Mouse (Mus musculus): ENCODE measurements around the gene Actl9.
A peak's percentile ranks its signal among the peaks of the same experiment; 100 is the strongest.

The Actl9 gene

GRCm38 (mm10) chr17:33432019-33432946 is at the start of gene Actl9:
TSS of gene Actl9 (plus strand) at chr17:33432896.
- no peak for DNase-seq

GRCm38 (mm10) chr17:33385705-33386104 is 47.0 kb upstream of the Actl9 start:
- no peak for DNase-seq

- DNase-seq, result no peak
These were observed 40.4 kb upstream of the Actl9 start for GRCm38 (mm10) chr17:33392271-33392670.

GRCm38 (mm10) chr17:33394182-33395034 is 38.3 kb upstream of the Actl9 start, which contains the start of gene Zfp101:
TSS of gene Zfp101 (minus strand) at chr17:33394641.
- DNase-seq, result peak; percentile 94 to 95

- peak; percentile 75 to 89 for DNase-seq
These were observed 6.5 kb downstream of the Actl9 start for GRCm38 (mm10) chr17:33439148-33439547.

GRCm38 (mm10) chr17:33439922-33440321 is 7.2 kb downstream of the Actl9 start:
- DNase-seq, result no peak

GRCm38 (mm10) chr17:33441159-33441558 is 8.5 kb downstream of the Actl9 start:
- DNase-seq, result no peak

- no peak for DNase-seq
These were observed 23.9 kb downstream of the Actl9 start for GRCm38 (mm10) chr17:33456631-33457030.

- no peak for DNase-seq
These were observed 38.5 kb downstream of the Actl9 start for GRCm38 (mm10) chr17:33471206-33471605.
